Mouse (Mus musculus) olfactory bulb, adult 2 months (tissue): ENCODE data around the gene AI837181.

Source experiments
- CTCF ChIP-seq: fragments of 200-500 bp; IDR thresholded peaks from 2 replicates; pipeline ENCODE4 v1.5.1; 2012; ENCODE audit warnings: low read depth, mild to moderate bottlenecking, low read length, moderate library complexity; ENCODE audit not compliant: insufficient read depth
- POLR2A ChIP-seq: fragments of 200-500 bp; IDR thresholded peaks from 2 replicates; pipeline ENCODE4 v1.6.1; 2012; ENCODE audit warnings: mild to moderate bottlenecking, low read depth, low read length, moderate library complexity; ENCODE audit not compliant: insufficient read depth

- TF ChIP-seq POLR2A (no peak), CTCF (no peak)
These were observed 40.2 kb upstream of the AI837181 start for GRCm38 (mm10) chr19:5384715-5385114.
